Mouse (Mus musculus) embryonic fibroblast, embryonic 13.5 days (primary cell): ENCODE results near the gene Ankrd10. TPM values are rescaled to one million over a fixed set of nuclear protein-coding genes. Genes with fewer than 3 reads are reported as not detected.

Experiments
- H3K27ac ChIP-seq: 2 replicates; pipeline ENCODE4 v1.5.1; 2012; ENCODE audit warnings: low read length, control low read depth, inconsistent platforms; ENCODE audit not compliant: insufficient read depth
- H3K4me1 ChIP-seq: 2 replicates; pipeline ENCODE4 v1.6.1; 2011; ENCODE audit warnings: low read length; ENCODE audit not compliant: control insufficient read depth, insufficient read depth
- H3K4me3 ChIP-seq: 2 replicates; pipeline ENCODE4 v1.5.1; 2011; ENCODE audit warnings: mild to moderate bottlenecking, control low read depth, low read length; ENCODE audit not compliant: insufficient read depth
- CTCF ChIP-seq: IDR thresholded peaks from 2 replicates; pipeline ENCODE4 v1.5.1; 2011; ENCODE audit warnings: mild to moderate bottlenecking, control low read depth, low read length, moderate library complexity, borderline replicate concordance; ENCODE audit not compliant: insufficient read depth
- POLR2A ChIP-seq: IDR thresholded peaks from 2 replicates; pipeline ENCODE4 v1.6.1; 2011; ENCODE audit warnings: low read depth, mild to moderate bottlenecking, control low read depth, low read length, moderate library complexity
- polyA plus RNA-seq: library from polyadenylated mRNA; stranded (reverse); fragments of >200 nt; gene quantifications from 2 replicates; pipeline ENCODE4 v1.2.4, GENCODE M21; 2011; ENCODE audit warnings: low read depth; ENCODE audit not compliant: missing spikeins, insufficient read length

Gene Ankrd10
- polyA plus RNA-seq, 1 experiment = 39.4 TPM

GRCm38 (mm10) chr8:11616294-11616693 lies 19.3 kb downstream of the Ankrd10 start:
- Histone ChIP-seq H3K4me1 (no peaks in the 10 kb centered on the region), H3K27ac (no peak overlapping the region), H3K4me3 (no peak overlapping the region)
- no peak for TF ChIP-seq POLR2A
- TF ChIP-seq CTCF = peak; percentile 54; the same call in 1 of the 2 replicates

- TF ChIP-seq POLR2A = no peak
- TF ChIP-seq CTCF = no peak
Measured at GRCm38 (mm10) chr8:11614126-11614835, 21.3 kb downstream of the Ankrd10 start.

GRCm38 (mm10) chr8:11608848-11609247 lies 26.7 kb downstream of the Ankrd10 start:
- Histone ChIP-seq H3K4me1 (no peaks in the 10 kb centered on the region), H3K4me3 (no peak overlapping the region), H3K27ac (no peak overlapping the region)
- TF ChIP-seq CTCF (no peak), POLR2A (no peak)

More at GRCm38 (mm10) chr8:11614126-11614835, 21.3 kb downstream of the Ankrd10 start:
- Histone ChIP-seq H3K4me1 (no peaks in the 10 kb centered on the region), H3K27ac (no peak overlapping the region), H3K4me3 (no peak overlapping the region)

- Histone ChIP-seq H3K27ac (no peak overlapping the region), H3K4me3 (no peak overlapping the region), H3K4me1 (no peaks in the 10 kb centered on the region)
- TF ChIP-seq CTCF (0 out of 2 replicates have a peak, but pooled peaks have one; percentile 37), POLR2A (no peak)
Measured at GRCm38 (mm10) chr8:11602006-11602680, 33.4 kb downstream of the Ankrd10 start.

- TF ChIP-seq POLR2A (no peak), CTCF (no peak)
- H3K4me3 ChIP-seq = no peak overlapping the region
- H3K27ac ChIP-seq = no peak overlapping the region
- no peaks in the 10 kb centered on the region for H3K4me1 ChIP-seq
Measured at GRCm38 (mm10) chr8:11600301-11600951, 35.1 kb downstream of the Ankrd10 start.

- TF ChIP-seq CTCF (no peak), POLR2A (no peak)
- Histone ChIP-seq H3K4me1 (no peaks in the 10 kb centered on the region), H3K4me3 (no peak overlapping the region), H3K27ac (no peak overlapping the region)
Measured at GRCm38 (mm10) chr8:11593222-11593884, 42.2 kb downstream of the Ankrd10 start.

GRCm38 (mm10) chr8:11592296-11592695 lies 43.3 kb downstream of the Ankrd10 start:
- Histone ChIP-seq H3K4me1 (no peaks in the 10 kb centered on the region), H3K27ac (no peak overlapping the region), H3K4me3 (no peak overlapping the region)
- TF ChIP-seq POLR2A = no peak
- TF ChIP-seq CTCF = no peak

- Histone ChIP-seq H3K27ac (no peak overlapping the region), H3K4me1 (no peaks in the 10 kb centered on the region), H3K4me3 (no peak overlapping the region)
- TF ChIP-seq POLR2A (no peak), CTCF (no peak)
Measured at GRCm38 (mm10) chr8:11591837-11592236, 43.7 kb downstream of the Ankrd10 start.

- Histone ChIP-seq H3K4me1 (no peaks in the 10 kb centered on the region), H3K27ac (no peak overlapping the region), H3K4me3 (no peak overlapping the region)
- TF ChIP-seq POLR2A (no peak), CTCF (no peak)
Measured at GRCm38 (mm10) chr8:11586374-11586745, 49.2 kb downstream of the Ankrd10 start.
